Mouse (Mus musculus) layer of hippocampus, postnatal 25 days (tissue): ENCODE results near the gene Olfr642. TPM values are rescaled to one million over a fixed set of nuclear protein-coding genes. Genes with fewer than 3 reads are reported as not detected.

Experiments
- DNase-seq, 2 experiments: peaks; one replicate each; pipeline ENCODE4 v3.0.0; 2022; ENCODE audit warnings: mixed read lengths in 2 of 2, low spot score in 1 of 2; ENCODE audit errors: extremely low spot score in 1 of 2
- total RNA-seq, 2 experiments: library from RNA; stranded (reverse); gene quantifications; 2 replicates each; pipeline ENCODE4 v1.2.3; 2021

The Olfr642 gene
- total RNA-seq = not detected

GRCm38 (mm10) chr7:104052566-104052965 is at the start of gene Olfr642:
Olfr642 (minus strand) TSS chr7:104052666.
- no peak for DNase-seq

- DNase-seq = no peak
Measured at GRCm38 (mm10) chr7:104085365-104085764, 32.9 kb upstream of the Olfr642 start, which contains the start of gene Olfr645. Olfr645 (minus strand) TSS chr7:104085465.

GRCm38 (mm10) chr7:104071769-104072168 is 19.3 kb upstream of the Olfr642 start, which contains the start of gene Olfr644:
Olfr644 (minus strand) TSS chr7:104071869.
- DNase-seq = no peak

- DNase-seq = no peak
Measured at GRCm38 (mm10) chr7:104061345-104061744, 8.9 kb upstream of the Olfr642 start, which contains the start of gene 4930516K23Rik. 4930516K23Rik (minus strand) TSS chr7:104061445.

- DNase-seq = no peak
Measured at GRCm38 (mm10) chr7:104059215-104059614, 6.7 kb upstream of the Olfr642 start.

GRCm38 (mm10) chr7:104050745-104051144 is 1.7 kb downstream of the Olfr642 start:
- DNase-seq = no peak

- DNase-seq = no peak
Measured at GRCm38 (mm10) chr7:104035145-104035544, 17.3 kb downstream of the Olfr642 start, which contains the start of gene Olfr641. Olfr641 (plus strand) TSS chr7:104035445.

- DNase-seq = no peak
Measured at GRCm38 (mm10) chr7:104026978-104027377, 25.5 kb downstream of the Olfr642 start.

GRCm38 (mm10) chr7:104025473-104025872 is 27.0 kb downstream of the Olfr642 start, which contains the start of gene Olfr640:
Olfr640 (minus strand) TSS chr7:104025573.
- DNase-seq = no peak

GRCm38 (mm10) chr7:104021651-104022050 is 30.8 kb downstream of the Olfr642 start:
- no peak for DNase-seq

- DNase-seq = no peak
Measured at GRCm38 (mm10) chr7:104018953-104019352, 33.5 kb downstream of the Olfr642 start.

- no peak for DNase-seq
Measured at GRCm38 (mm10) chr7:104017203-104017602, 35.3 kb downstream of the Olfr642 start, which contains the start of gene Olfr639. Olfr639 (minus strand) TSS chr7:104017303.

GRCm38 (mm10) chr7:103999124-103999523 is 53.3 kb downstream of the Olfr642 start:
- DNase-seq = no peak

- DNase-seq = no peak
Measured at GRCm38 (mm10) chr7:103998446-103998845, 54.0 kb downstream of the Olfr642 start, which contains the start of gene Olfr638. Olfr638 (plus strand) TSS chr7:103998746.

Other genes starting within 250 kb of the Olfr642 start
- 10 to 100 TPM; 73.9 to 75.8 TPM for gene Hbb-bt, start 238.7 kb downstream of the Olfr642 start, total RNA-seq
- 100 to 1,000 TPM; 561 to 593 TPM for gene Hbb-bs, start 224.6 kb downstream of the Olfr642 start, total RNA-seq
- gene Hbb-bh2, start 212.1 kb downstream of the Olfr642 start, total RNA-seq = not detected
- gene Hbb-bh1, start 209.5 kb downstream of the Olfr642 start, total RNA-seq = not detected
- gene Hbb-y, start 199.4 kb downstream of the Olfr642 start, total RNA-seq = not detected
- gene Olfr66, start 166.4 kb downstream of the Olfr642 start, total RNA-seq = not detected
- gene Olfr64, start 158.2 kb downstream of the Olfr642 start, total RNA-seq = not detected
- gene Olfr65, start 149.2 kb downstream of the Olfr642 start, total RNA-seq = not detected
- not detected for gene Olfr631, start 123.8 kb downstream of the Olfr642 start, total RNA-seq
- gene Olfr632, start 118.3 kb downstream of the Olfr642 start, total RNA-seq = not detected
- gene Olfr633, start 108.2 kb downstream of the Olfr642 start, total RNA-seq = not detected
- gene Olfr635, start 81.5 kb downstream of the Olfr642 start, total RNA-seq = under 1 TPM; 0.05 to 0.07 TPM
- gene Olfr638, start 53.9 kb downstream of the Olfr642 start, total RNA-seq = not detected
- gene Olfr639, start 35.4 kb downstream of the Olfr642 start, total RNA-seq = under 1 TPM; 0.05 to 0.16 TPM
- gene Olfr640, start 27.1 kb downstream of the Olfr642 start, total RNA-seq = not detected
- gene Olfr641, start 17.2 kb downstream of the Olfr642 start, total RNA-seq = not detected
- not detected for gene 4930516K23Rik, start 8.8 kb upstream of the Olfr642 start, total RNA-seq
- gene Olfr644, start 19.2 kb upstream of the Olfr642 start, total RNA-seq = not detected
- gene Olfr645, start 32.8 kb upstream of the Olfr642 start, total RNA-seq = not detected
- not detected for gene Olfr646, start 52.2 kb upstream of the Olfr642 start, total RNA-seq
- gene Ubqln5, start 77.2 kb upstream of the Olfr642 start, total RNA-seq = not detected
- gene Olfr643, start 84.7 kb upstream of the Olfr642 start, total RNA-seq = not detected
- gene Ubqln3, start 90.6 kb upstream of the Olfr642 start, total RNA-seq = not detected
- not detected for gene Ubqlnl, start 97.9 kb upstream of the Olfr642 start, total RNA-seq
- gene Olfm5, start 112.2 kb upstream of the Olfr642 start, total RNA-seq = not detected
- gene Olfr648, start 130.7 kb upstream of the Olfr642 start, total RNA-seq = under 1 TPM; 0.10 to 0.23 TPM
- not detected for gene Olfr649, start 143.3 kb upstream of the Olfr642 start, total RNA-seq
- under 1 TPM; 0.30 to 0.59 TPM for gene Trim6, start 166.1 kb upstream of the Olfr642 start, total RNA-seq
- gene Trim34a, start 191.8 kb upstream of the Olfr642 start, total RNA-seq = under 1 TPM; 0.69 to 0.96 TPM
- under 1 TPM; 0.25 to 0.94 TPM for gene Trim5, start 235.4 kb upstream of the Olfr642 start, total RNA-seq